Mouse (Mus musculus) lung, embryonic 14.5 days (tissue): Measurements from ENCODE around the gene Gm20379. TPM values are rescaled to one million over a fixed set of nuclear protein-coding genes. Genes with fewer than 3 reads are reported as not detected.

Experiments used
- ATAC-seq: fragments of 200-750 bp; cut with Nextera tagmentation; 2 replicates; pipeline ENCODE4 v1.8.0; 2017; ENCODE audit warnings: mild to moderate bottlenecking, moderate TSS enrichment, moderate library complexity; ENCODE audit not compliant: insufficient read depth
- DNase-seq: peaks from one replicate; pipeline ENCODE4 v3.0.0-alpha.2; 2015
- H3K27ac ChIP-seq: fragments of 300-500 bp; sonication (generic); 2 replicates; pipeline ENCODE4 v1.5.1; 2014; ENCODE audit warnings: low read depth, mild to moderate bottlenecking, moderate library complexity
- H3K27me3 ChIP-seq: fragments of 300-500 bp; sonication (generic); 2 replicates; pipeline ENCODE4 v1.6.1; 2014; ENCODE audit warnings: low read length, control low read depth; ENCODE audit not compliant: insufficient read depth
- H3K36me3 ChIP-seq: fragments of 300-500 bp; sonication (generic); 2 replicates; pipeline ENCODE4 v1.6.1; 2014; ENCODE audit warnings: control low read depth; ENCODE audit not compliant: insufficient read depth
- H3K4me1 ChIP-seq: fragments of 300-500 bp; sonication (generic); 2 replicates; pipeline ENCODE4 v1.6.1; 2014; ENCODE audit warnings: antibody characterized with exemption, control low read depth; ENCODE audit not compliant: insufficient read depth
- H3K4me2 ChIP-seq: fragments of 300-500 bp; sonication (generic); 2 replicates; pipeline ENCODE4 v1.6.1; 2014; ENCODE audit warnings: mild to moderate bottlenecking
- H3K4me3 ChIP-seq: fragments of 300-500 bp; sonication (generic); 2 replicates; pipeline ENCODE4 v1.5.1; 2014; ENCODE audit warnings: low read depth, low read length
- H3K9ac ChIP-seq: fragments of 300-500 bp; sonication (generic); 2 replicates; pipeline ENCODE4 v1.6.1; 2014
- H3K9me3 ChIP-seq: fragments of 300-500 bp; sonication (generic); 2 replicates; pipeline ENCODE4 v1.6.1; 2016; ENCODE audit warnings: low read depth, low read length, control low read depth
- CTCF ChIP-seq: IDR thresholded peaks from 2 replicates; pipeline ENCODE4 v1.5.1; 2016; ENCODE audit warnings: antibody characterized with exemption, low read depth
- WGBS: fragments of 180-500 bp; shearing (Covaris S2); extraction: QIAGEN DNeasy Blood & Tissue Kit; methylation state at CpG from one replicate; pipeline ENCODE4 v1.1.7; 2014; 5-methylcytosine and 5-hydroxymethylcytosine counted together
- polyA plus RNA-seq: library from polyadenylated mRNA; unstranded; fragments of >200 nt; fragmentation: Nextera tagmentation; extraction: Ambion mirVana; gene quantifications from 2 replicates; pipeline ENCODE4 v1.2.1, GENCODE M21; 2014

Gm20379 gene
- polyA plus RNA-seq, 1 experiment from 2014 or later, result 0.95 TPM

DNA sequence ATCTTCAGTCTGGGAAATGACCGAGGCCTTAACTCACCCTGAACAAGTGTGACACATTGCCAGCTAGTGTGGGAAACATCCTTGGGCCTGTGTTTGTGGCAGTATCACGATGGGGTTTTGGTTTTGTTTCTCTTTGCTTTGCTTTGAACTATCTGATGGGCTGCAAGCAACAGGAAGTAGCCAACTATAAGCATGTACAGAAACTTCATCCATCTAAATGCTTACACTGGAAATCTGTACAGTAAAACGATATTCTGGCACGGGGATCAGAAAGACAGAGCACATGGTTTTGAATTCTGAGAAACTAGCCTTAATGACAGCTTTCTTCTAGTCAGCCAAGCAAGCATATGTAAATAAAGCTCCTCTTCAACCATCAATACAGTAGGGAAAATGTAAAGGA, 48.2 kb downstream of the Gm20379 start:
- WGBS, result 6% methylated on average over 4 of the region's 4 CpGs
- DNase-seq (peak; percentile 38), ATAC-seq (peak; percentile 5; the same call in 1 of the 2 replicates)
- Histone ChIP-seq H3K27ac (peak overlapping the region; percentile 87), H3K9me3 (no peaks in the 10 kb centered on the region), H3K4me2 (peak overlapping the region; percentile 95), H3K4me3 (peak overlapping the region; percentile 74), H3K4me1 (no peaks in the 10 kb centered on the region), H3K9ac (peak overlapping the region; percentile 36), H3K27me3 (no peaks in the 10 kb centered on the region), H3K36me3 (peaks cover 23% of the 10 kb centered on the region)
- TF ChIP-seq CTCF, result no peak

DNA sequence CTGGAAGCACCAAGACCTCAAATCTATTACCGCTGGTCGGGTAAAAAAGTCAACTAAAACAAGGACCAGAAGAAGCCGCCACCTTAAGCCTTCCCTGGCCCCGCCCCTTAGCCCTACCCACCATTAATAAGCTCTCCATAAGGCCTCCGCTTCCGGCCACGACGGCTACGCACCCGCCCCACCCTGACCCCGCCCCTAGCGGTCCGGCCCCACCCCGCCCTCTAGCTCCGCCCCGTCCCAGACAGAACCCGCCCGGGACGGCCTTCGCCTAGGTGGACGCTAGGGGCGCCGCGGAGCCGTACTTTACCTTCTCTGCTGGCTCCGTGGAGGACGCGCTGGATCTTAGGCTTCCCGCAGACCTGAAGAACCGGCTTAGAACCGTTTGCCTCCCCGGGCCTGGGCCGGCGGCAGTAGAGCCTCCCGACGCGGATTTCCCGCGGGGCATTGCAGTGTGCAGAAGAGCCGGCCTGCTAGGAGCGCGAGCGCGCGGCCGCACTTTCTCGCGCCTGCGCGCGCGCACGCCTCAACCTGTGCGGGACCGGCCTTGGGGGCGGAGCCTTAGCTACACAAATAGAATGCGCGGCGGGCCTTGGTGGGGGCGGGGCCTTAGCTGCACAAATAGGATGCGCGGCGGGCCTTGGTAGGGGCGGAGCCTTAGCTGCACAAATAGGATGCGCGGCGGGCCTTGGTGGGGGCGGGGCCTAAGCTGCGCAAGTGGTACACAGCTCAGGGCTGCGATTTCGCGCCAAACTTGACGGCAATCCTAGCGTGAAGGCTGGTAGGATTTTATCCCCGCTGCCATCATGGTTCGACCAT, 48.9 kb downstream of the Gm20379 start, which contains the start of the genes Dhfr and Msh3:
Gene Dhfr (plus strand): TSS at position 271 of the 816 bp plus-strand sequence.
Gene Msh3 (minus strand): TSS at position 548 of the 816 bp plus-strand sequence.
- H3K9ac ChIP-seq, result peak within 1 kb of the TSS; percentile 74
- no peaks in the 10 kb centered on the region for H3K27me3 ChIP-seq
- no peaks in the 10 kb centered on the region for H3K9me3 ChIP-seq
- no peaks in the 10 kb centered on the region for H3K4me1 ChIP-seq
- WGBS, result under 1% methylated on average over 76 of the region's 76 CpGs
- peak within 1 kb of the TSS; percentile 95 for H3K4me2 ChIP-seq
- H3K4me3 ChIP-seq, result peak within 1 kb of the TSS; percentile 74
- peaks cover 26% of the 10 kb centered on the region for H3K36me3 ChIP-seq
- peak within 1 kb of the TSS; percentile 87 for H3K27ac ChIP-seq
- peak; percentile 83 for TF ChIP-seq CTCF
- peak; percentile 98 for DNase-seq
- ATAC-seq, result peak; percentile 97

GRCm38 (mm10) chr13:92355272-92355643, 49.5 kb downstream of the Gm20379 start:
- peaks cover 26% of the 10 kb centered on the region for H3K36me3 ChIP-seq
- no peaks in the 10 kb centered on the region for H3K4me1 ChIP-seq
- peak overlapping the region; percentile 74 for H3K4me3 ChIP-seq
- peak overlapping the region; percentile 87; the same call in 1 of the 2 replicates for H3K27ac ChIP-seq
- H3K27me3 ChIP-seq, result no peaks in the 10 kb centered on the region
- peak; percentile 62 for ATAC-seq
- H3K9me3 ChIP-seq, result no peaks in the 10 kb centered on the region
- no peak for TF ChIP-seq CTCF
- under 1% methylated on average over 24 of the region's 24 CpGs for WGBS
- no peak for DNase-seq
- peak overlapping the region; percentile 74 for H3K9ac ChIP-seq
- peak overlapping the region; percentile 95 for H3K4me2 ChIP-seq

DNA sequence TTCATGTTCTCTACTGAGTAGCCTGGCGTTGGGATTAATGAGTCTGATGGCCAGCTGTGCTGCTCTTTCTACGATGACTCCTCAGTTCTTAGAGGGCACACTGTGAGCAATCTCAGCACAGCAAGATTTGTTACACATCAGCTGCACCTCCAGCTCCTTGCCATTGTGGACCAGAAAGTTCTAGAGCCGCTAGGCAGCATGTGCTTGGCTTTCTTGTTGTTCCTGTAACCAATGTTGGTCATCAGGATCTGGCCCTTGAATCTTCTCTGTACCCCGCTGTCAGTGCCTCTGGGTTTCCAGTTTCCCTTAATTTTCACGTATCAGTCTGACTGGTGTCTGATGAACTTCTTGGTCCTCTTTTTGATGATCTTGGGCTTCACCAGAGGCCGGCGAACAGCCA, 50.6 kb downstream of the Gm20379 start:
- 73% methylated on average over 7 of the region's 7 CpGs for WGBS
- ATAC-seq (no peak), DNase-seq (peak; percentile 5)
- Histone ChIP-seq H3K27me3 (no peaks in the 10 kb centered on the region), H3K4me2 (peak overlapping the region; percentile 95), H3K4me1 (no peaks in the 10 kb centered on the region), H3K36me3 (peaks cover 29% of the 10 kb centered on the region), H3K9me3 (no peaks in the 10 kb centered on the region), H3K4me3 (peak overlapping the region; percentile 74), H3K27ac (no peak overlapping the region), H3K9ac (no peak overlapping the region)
- no peak for TF ChIP-seq CTCF

Other genes with a start within 250 kb of the Gm20379 start
- 0.09 TPM in 1 of 2 replicates, not detected in the other for gene Rasgrf2, start 174.3 kb upstream of the Gm20379 start, polyA plus RNA-seq
- gene Dhfr, start 48.7 kb downstream of the Gm20379 start, polyA plus RNA-seq, result 19.2 and 21.6 TPM in 2 replicates
- 27.6 and 29.1 TPM in 2 replicates for gene Msh3, start 49.0 kb downstream of the Gm20379 start, polyA plus RNA-seq
- 0.34 and 0.57 TPM in 2 replicates for gene Ankrd34b, start 119.9 kb downstream of the Gm20379 start, polyA plus RNA-seq
- 0.37 TPM in 1 of 2 replicates, not detected in the other for gene Fam151b, start 178.0 kb downstream of the Gm20379 start, polyA plus RNA-seq
- gene Zfyve16, start 224.9 kb downstream of the Gm20379 start, polyA plus RNA-seq, result 11.9 and 13.6 TPM in 2 replicates